Mouse (Mus musculus) limb, embryonic 10.5 days (tissue): ENCODE measurements around the gene Olfr944. TPM values are rescaled to one million over a fixed set of nuclear protein-coding genes. Genes with fewer than 3 reads are reported as not detected.

ENCODE experiments used
- DNase-seq: peaks from one replicate; pipeline ENCODE4 v3.0.0-alpha.2; 2017; ENCODE audit warnings: low spot score
- H3K27ac ChIP-seq: fragments of 300-500 bp; sonication (generic); 2 replicates; pipeline ENCODE4 v1.5.1; 2016; ENCODE audit warnings: mild to moderate bottlenecking
- H3K27me3 ChIP-seq: fragments of 300-500 bp; sonication (generic); 2 replicates; pipeline ENCODE4 v1.6.1; 2016; ENCODE audit warnings: low read depth, mild to moderate bottlenecking; ENCODE audit not compliant: poor library complexity, severe bottlenecking
- H3K36me3 ChIP-seq: fragments of 300-500 bp; sonication (generic); 2 replicates; pipeline ENCODE4 v1.6.1; 2016; ENCODE audit warnings: mild to moderate bottlenecking, moderate library complexity
- H3K4me1 ChIP-seq: fragments of 300-500 bp; sonication (generic); 2 replicates; pipeline ENCODE4 v1.6.1; 2016
- H3K4me3 ChIP-seq: fragments of 300-500 bp; sonication (generic); 2 replicates; pipeline ENCODE4 v1.5.1; 2016; ENCODE audit warnings: mild to moderate bottlenecking, moderate library complexity
- H3K9me3 ChIP-seq: fragments of 300-500 bp; sonication (generic); replicated peaks from 2 replicates; pipeline ENCODE4 v1.6.1; 2016; ENCODE audit warnings: mild to moderate bottlenecking
- WGBS: fragments of 180-500 bp; shearing (Covaris S2); methylation state at CpG from one replicate; pipeline ENCODE4 v1.1.7; 2016; 5-methylcytosine and 5-hydroxymethylcytosine counted together
- polyA plus RNA-seq: library from polyadenylated mRNA; unstranded; fragments of >200 nt; fragmentation: Nextera tagmentation; extraction: Ambion mirVana; gene quantifications from 2 replicates; pipeline ENCODE4 v1.2.1, GENCODE M21; 2016

Gene Olfr944
- polyA plus RNA-seq = not detected in 2 replicates

DNA sequence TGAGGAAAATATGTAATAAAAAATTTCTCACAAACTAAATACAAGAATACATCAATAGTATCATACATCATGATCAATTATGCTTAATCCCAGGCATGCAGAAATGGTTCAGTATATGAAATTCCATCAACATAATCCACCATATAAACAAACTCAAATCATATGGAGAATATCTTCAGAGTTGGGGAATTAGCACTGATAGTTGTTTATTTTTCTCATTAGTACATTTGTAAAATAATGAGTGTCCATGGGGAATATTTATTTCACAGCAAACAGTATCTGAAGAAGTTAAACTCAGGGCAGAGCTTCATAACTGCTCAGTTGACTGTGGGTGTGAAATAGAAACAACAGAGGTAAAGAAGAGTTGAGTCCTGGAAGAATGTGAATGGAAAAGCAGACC, at the start of gene Olfr944:
TSS of gene Olfr944 (plus strand) at position 301 of the 400 bp plus-strand sequence.
- no peak for DNase-seq
- H3K9me3 ChIP-seq = no peaks in the 10 kb centered on the region
- H3K27ac ChIP-seq = no peak within 1 kb of the TSS
- H3K4me1 ChIP-seq = no peaks in the 10 kb centered on the region
- H3K27me3 ChIP-seq = no peaks in the 10 kb centered on the region
- H3K4me3 ChIP-seq = no peak within 1 kb of the TSS
- no peaks in the 10 kb centered on the region for H3K36me3 ChIP-seq

DNA sequence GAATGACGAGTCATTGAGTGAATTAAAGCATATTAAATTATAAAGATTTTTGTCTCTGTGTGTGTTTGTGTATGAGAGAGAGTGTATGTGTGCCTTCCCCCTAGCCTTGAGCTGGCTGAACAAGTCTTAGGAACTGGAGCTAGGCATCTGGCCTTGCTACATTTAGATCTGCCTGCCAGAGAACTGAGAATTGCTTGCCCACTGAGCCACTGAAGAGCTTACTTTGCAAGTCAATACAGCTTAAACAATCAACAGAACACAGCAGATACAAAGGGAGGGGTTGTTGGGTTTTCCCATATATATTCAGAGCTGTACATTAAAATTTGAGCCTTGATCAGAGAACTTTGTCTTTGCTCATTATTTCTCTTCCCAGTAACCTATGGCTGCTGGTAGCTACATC, 49.3 kb upstream of the Olfr944 start:
- 56% methylated on average over 1 of the region's 1 CpGs for WGBS
- DNase-seq = no peak
- H3K36me3 ChIP-seq = no peaks in the 10 kb centered on the region
- no peaks in the 10 kb centered on the region for H3K9me3 ChIP-seq
- no peaks in the 10 kb centered on the region for H3K4me1 ChIP-seq
- H3K4me3 ChIP-seq = no peak overlapping the region
- no peaks in the 10 kb centered on the region for H3K27me3 ChIP-seq
- no peak overlapping the region for H3K27ac ChIP-seq

- H3K4me3 ChIP-seq = no peak within 1 kb of the TSS
- no peaks in the 10 kb centered on the region for H3K9me3 ChIP-seq
- DNase-seq = no peak
- no peaks in the 10 kb centered on the region for H3K27me3 ChIP-seq
- H3K4me1 ChIP-seq = no peaks in the 10 kb centered on the region
- no peak within 1 kb of the TSS for H3K27ac ChIP-seq
- no peaks in the 10 kb centered on the region for H3K36me3 ChIP-seq
- WGBS = 89% methylated on average over 5 of the region's 5 CpGs
Measured at GRCm38 (mm10) chr9:39166004-39166403, 35.7 kb upstream of the Olfr944 start, which contains the start of gene Olfr943. Gene Olfr943, plus strand, starts transcription at chr9:39166304.

DNA sequence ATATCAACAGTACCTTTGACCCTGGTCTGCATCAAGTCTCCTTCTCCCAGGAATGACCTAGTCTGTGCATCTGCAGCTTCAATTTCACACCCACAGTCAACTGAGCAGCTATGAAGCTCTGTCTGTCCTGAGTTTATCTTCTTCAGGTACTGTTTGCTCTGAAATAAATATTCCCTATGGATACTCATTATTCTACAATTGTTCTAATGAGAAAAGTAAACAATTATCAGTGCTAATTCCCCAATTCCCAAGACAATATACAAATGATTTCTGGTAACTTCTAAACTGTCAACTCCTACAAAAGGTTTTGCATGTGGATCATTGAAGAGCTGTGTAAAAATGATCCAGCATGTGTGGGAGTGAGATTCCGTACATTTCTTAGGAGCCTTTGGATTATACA, 48.2 kb downstream of the Olfr944 start, which contains the start of gene Olfr1537:
TSS of gene Olfr1537 (minus strand) at position 101 of the 400 bp plus-strand sequence.
- no peak within 1 kb of the TSS for H3K4me3 ChIP-seq
- DNase-seq = no peak
- H3K4me1 ChIP-seq = no peaks in the 10 kb centered on the region
- no peaks in the 10 kb centered on the region for H3K36me3 ChIP-seq
- no peak within 1 kb of the TSS for H3K27ac ChIP-seq
- 97% methylated on average over 1 of the region's 1 CpGs for WGBS
- no peaks in the 10 kb centered on the region for H3K27me3 ChIP-seq
- no peaks in the 10 kb centered on the region for H3K9me3 ChIP-seq

Other genes with a start within 250 kb of the Olfr944 start
- gene Olfr933, start 229.6 kb upstream of the Olfr944 start, polyA plus RNA-seq = not detected in 2 replicates
- gene Olfr934, start 213.6 kb upstream of the Olfr944 start, polyA plus RNA-seq = not detected in 2 replicates
- not detected in 2 replicates for gene Olfr935, start 202.2 kb upstream of the Olfr944 start, polyA plus RNA-seq
- gene Olfr146, start 178.5 kb upstream of the Olfr944 start, polyA plus RNA-seq = not detected in 2 replicates
- gene Olfr937, start 137.0 kb upstream of the Olfr944 start, polyA plus RNA-seq = not detected in 2 replicates
- not detected in 2 replicates for gene Olfr938, start 123.0 kb upstream of the Olfr944 start, polyA plus RNA-seq
- not detected in 2 replicates for gene Olfr27, start 73.8 kb upstream of the Olfr944 start, polyA plus RNA-seq
- not detected in 2 replicates for gene Olfr943, start 35.6 kb upstream of the Olfr944 start, polyA plus RNA-seq
- gene Olfr1537, start 48.1 kb downstream of the Olfr944 start, polyA plus RNA-seq = not detected in 2 replicates
- gene Olfr945, start 74.9 kb downstream of the Olfr944 start, polyA plus RNA-seq = not detected in 2 replicates
- not detected in 2 replicates for gene Olfr948, start 124.1 kb downstream of the Olfr944 start, polyA plus RNA-seq
- not detected in 2 replicates for gene Olfr951, start 185.5 kb downstream of the Olfr944 start, polyA plus RNA-seq
- gene Olfr952, start 225.2 kb downstream of the Olfr944 start, polyA plus RNA-seq = not detected in 2 replicates